Mouse (Mus musculus) kidney, embryonic 15.5 days (tissue): ENCODE measurements around the gene Cradd. TPM values are rescaled to one million over a fixed set of nuclear protein-coding genes. Genes with fewer than 3 reads are reported as not detected.

Experiments
- ATAC-seq: fragments of 200-750 bp; cut with Nextera tagmentation; replicated peaks from 2 replicates; pipeline ENCODE4 v1.8.0; 2017; ENCODE audit warnings: moderate TSS enrichment; ENCODE audit not compliant: low FRiP score
- H3K27ac ChIP-seq: fragments of 300-500 bp; sonication (generic); 2 replicates; pipeline ENCODE4 v1.5.1; 2015; ENCODE audit warnings: mild to moderate bottlenecking, inconsistent platforms
- H3K27me3 ChIP-seq: fragments of 300-500 bp; sonication (generic); 2 replicates; pipeline ENCODE4 v1.6.1; 2015; ENCODE audit warnings: inconsistent platforms
- H3K36me3 ChIP-seq: fragments of 300-500 bp; sonication (generic); 2 replicates; pipeline ENCODE4 v1.6.1; 2015; ENCODE audit warnings: inconsistent platforms
- H3K4me1 ChIP-seq: fragments of 300-500 bp; sonication (generic); 2 replicates; pipeline ENCODE4 v1.6.1; 2015; ENCODE audit warnings: inconsistent platforms
- H3K4me2 ChIP-seq: fragments of 300-500 bp; sonication (generic); 2 replicates; pipeline ENCODE4 v1.6.1; 2015; ENCODE audit warnings: moderate library complexity, mild to moderate bottlenecking, inconsistent platforms
- H3K4me3 ChIP-seq: fragments of 300-500 bp; sonication (generic); replicated peaks from 2 replicates; pipeline ENCODE4 v1.5.1; 2015; ENCODE audit warnings: mild to moderate bottlenecking, inconsistent platforms
- H3K9ac ChIP-seq: fragments of 300-500 bp; sonication (generic); 2 replicates; pipeline ENCODE4 v1.6.1; 2015; ENCODE audit warnings: mild to moderate bottlenecking, inconsistent platforms
- H3K9me3 ChIP-seq: fragments of 300-500 bp; sonication (generic); replicated peaks from 2 replicates; pipeline ENCODE4 v1.6.1; 2016; ENCODE audit warnings: inconsistent platforms
- WGBS: fragments of 180-500 bp; shearing (Covaris S2); methylation state at CpG from one replicate; pipeline ENCODE4 v1.1.7; 2015; ENCODE audit warnings: mixed read lengths; 5-methylcytosine and 5-hydroxymethylcytosine counted together
- polyA plus RNA-seq: library from polyadenylated mRNA; unstranded; fragments of >200 nt; fragmentation: Nextera tagmentation; extraction: Ambion mirVana; gene quantifications from 2 replicates; pipeline ENCODE4 v1.2.1, GENCODE M21; 2015

Cradd gene
- polyA plus RNA-seq, 1 experiment from 2014 or later = 9.3 TPM

DNA sequence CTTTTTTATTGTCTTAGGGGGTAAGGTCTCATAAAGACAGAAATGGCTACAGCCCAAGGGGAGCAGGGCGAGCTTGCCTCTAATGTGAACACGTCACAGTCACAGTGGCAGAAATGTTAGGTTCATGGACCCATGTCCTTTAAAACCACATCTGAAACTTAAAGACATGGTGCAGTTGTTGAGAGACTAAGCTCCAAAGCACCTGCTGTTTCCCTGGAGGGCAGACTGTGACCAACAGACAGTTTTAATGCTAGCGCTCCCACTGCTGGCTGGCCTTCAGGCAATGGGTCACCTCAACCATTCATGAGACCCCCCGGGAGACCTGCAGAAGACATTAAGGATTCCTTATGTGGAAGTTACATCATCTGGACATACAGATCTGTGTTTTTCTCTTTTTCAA is 141.5 kb downstream of the Cradd start:
- WGBS = 81% methylated on average over 4 of the region's 4 CpGs

DNA sequence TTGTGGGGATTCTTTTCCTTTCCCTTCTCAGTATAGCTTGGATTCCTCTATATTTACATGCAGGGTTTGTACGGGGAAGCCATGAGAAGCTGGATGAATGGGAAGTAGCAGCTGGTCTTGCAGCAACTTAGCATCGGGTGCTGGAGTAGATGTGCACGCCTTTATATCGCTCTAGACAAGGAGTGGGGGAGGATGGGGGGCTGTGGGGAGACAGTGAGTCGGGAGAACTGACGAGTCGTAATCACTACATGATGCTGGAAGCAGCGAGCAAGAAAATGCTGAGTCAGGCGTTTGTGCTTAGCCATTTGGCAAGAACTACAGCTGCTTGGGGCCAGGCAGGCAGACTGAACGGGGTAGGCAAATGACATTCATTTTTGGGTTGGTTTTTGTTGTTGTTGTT is 142.4 kb downstream of the Cradd start:
- H3K4me1 ChIP-seq = 0 out of 2 replicates have a peak, but pooled peaks cover 6% of the 10 kb centered on the region
- H3K36me3 ChIP-seq = no peaks in the 10 kb centered on the region
- WGBS = 59% methylated on average over 10 of the region's 10 CpGs
- no peak for ATAC-seq
- no peak overlapping the region for H3K9ac ChIP-seq
- no peaks in the 10 kb centered on the region for H3K9me3 ChIP-seq
- H3K27me3 ChIP-seq = no peaks in the 10 kb centered on the region
- no peak overlapping the region for H3K27ac ChIP-seq
- H3K4me3 ChIP-seq = no peak overlapping the region
- no peak overlapping the region for H3K4me2 ChIP-seq

More for the DNA sequence above, 141.5 kb downstream of the Cradd start:
- 0 out of 2 replicates have a peak, but pooled peaks cover 6% of the 10 kb centered on the region for H3K4me1 ChIP-seq
- H3K27ac ChIP-seq = no peak overlapping the region
- H3K27me3 ChIP-seq = no peaks in the 10 kb centered on the region
- H3K4me2 ChIP-seq = no peak overlapping the region
- H3K9me3 ChIP-seq = no peaks in the 10 kb centered on the region
- H3K4me3 ChIP-seq = no peak overlapping the region
- no peaks in the 10 kb centered on the region for H3K36me3 ChIP-seq
- ATAC-seq = no peak
- H3K9ac ChIP-seq = no peak overlapping the region

DNA sequence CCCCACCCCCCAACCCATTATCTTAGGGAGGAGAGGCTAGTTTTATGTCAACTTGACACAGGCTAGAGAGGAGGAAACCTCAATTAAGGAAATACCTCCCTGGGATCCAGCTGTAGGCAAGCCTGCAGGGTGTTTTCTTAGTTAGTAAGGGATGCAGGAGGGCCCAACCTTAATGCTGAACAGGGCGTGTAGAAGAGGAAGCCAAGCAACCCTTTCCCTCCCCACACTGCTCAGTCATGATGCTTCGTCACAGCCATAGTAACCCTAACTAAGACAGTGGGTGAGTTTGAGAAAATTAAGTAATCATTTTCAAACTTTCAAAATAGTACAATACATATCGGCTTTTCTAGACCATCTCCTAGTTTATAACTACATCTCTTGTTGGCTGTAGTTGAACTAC is 143.0 kb downstream of the Cradd start:
- ATAC-seq = no peak
- no peak overlapping the region for H3K9ac ChIP-seq
- H3K4me1 ChIP-seq = 0 out of 2 replicates have a peak, but pooled peaks cover 6% of the 10 kb centered on the region
- no peaks in the 10 kb centered on the region for H3K36me3 ChIP-seq
- H3K9me3 ChIP-seq = no peaks in the 10 kb centered on the region
- H3K4me2 ChIP-seq = no peak overlapping the region
- H3K4me3 ChIP-seq = no peak overlapping the region
- 66% methylated on average over 3 of the region's 3 CpGs for WGBS
- H3K27me3 ChIP-seq = no peaks in the 10 kb centered on the region
- no peak overlapping the region for H3K27ac ChIP-seq

DNA sequence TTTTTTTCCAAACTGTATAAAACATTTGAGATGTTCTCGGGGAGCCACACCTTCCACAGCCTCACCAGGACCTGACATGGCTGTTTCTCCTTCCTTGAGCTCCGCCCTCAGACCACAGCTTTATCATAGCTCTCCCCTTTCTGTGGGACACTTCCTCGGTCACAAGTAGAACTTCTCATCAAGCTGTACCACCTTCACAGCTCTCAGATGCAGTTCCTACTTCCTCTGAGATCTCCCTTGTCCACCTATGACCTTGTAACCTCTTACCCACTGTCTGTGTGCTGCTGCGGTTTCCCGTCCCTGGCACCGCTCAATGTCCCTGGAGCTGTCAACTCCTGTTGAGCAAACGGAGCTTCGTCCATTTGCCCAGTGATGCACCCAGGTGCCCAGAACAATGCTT is 143.8 kb downstream of the Cradd start:
- WGBS = 83% methylated on average over 8 of the region's 8 CpGs
- Histone ChIP-seq H3K27me3 (no peaks in the 10 kb centered on the region), H3K27ac (no peak overlapping the region), H3K36me3 (no peaks in the 10 kb centered on the region), H3K4me2 (no peak overlapping the region), H3K9ac (no peak overlapping the region), H3K9me3 (no peaks in the 10 kb centered on the region), H3K4me3 (no peak overlapping the region), H3K4me1 (peaks cover 12% of the 10 kb centered on the region)
- ATAC-seq = no peak

DNA sequence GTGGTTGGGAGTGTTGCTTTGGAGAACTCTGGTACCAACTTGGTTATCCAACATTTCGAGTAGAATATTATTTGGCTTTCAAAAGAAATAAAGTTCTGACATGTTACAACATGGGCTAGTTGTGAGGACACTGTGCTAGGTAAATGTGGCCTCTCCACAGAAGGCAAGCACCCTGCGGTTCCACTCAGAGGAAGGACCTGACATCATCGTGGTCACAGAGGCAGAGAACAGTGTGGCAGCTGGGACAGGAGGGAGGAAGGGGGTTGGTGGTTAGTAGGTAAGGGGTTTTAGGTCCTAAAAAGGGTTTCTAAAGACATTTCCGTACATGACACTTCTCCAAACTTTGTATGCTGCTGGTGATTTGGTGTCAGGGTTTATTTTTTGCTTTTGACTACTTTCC is 145.1 kb downstream of the Cradd start:
- H3K4me3 ChIP-seq = no peak overlapping the region
- no peak overlapping the region for H3K27ac ChIP-seq
- no peak overlapping the region for H3K4me2 ChIP-seq
- 0 out of 2 replicates have a peak, but pooled peaks cover 6% of the 10 kb centered on the region for H3K27me3 ChIP-seq
- 79% methylated on average over 4 of the region's 4 CpGs for WGBS
- H3K9ac ChIP-seq = no peak overlapping the region
- H3K9me3 ChIP-seq = no peaks in the 10 kb centered on the region
- no peak for ATAC-seq
- peaks cover 12% of the 10 kb centered on the region for H3K4me1 ChIP-seq
- H3K36me3 ChIP-seq = no peaks in the 10 kb centered on the region

DNA sequence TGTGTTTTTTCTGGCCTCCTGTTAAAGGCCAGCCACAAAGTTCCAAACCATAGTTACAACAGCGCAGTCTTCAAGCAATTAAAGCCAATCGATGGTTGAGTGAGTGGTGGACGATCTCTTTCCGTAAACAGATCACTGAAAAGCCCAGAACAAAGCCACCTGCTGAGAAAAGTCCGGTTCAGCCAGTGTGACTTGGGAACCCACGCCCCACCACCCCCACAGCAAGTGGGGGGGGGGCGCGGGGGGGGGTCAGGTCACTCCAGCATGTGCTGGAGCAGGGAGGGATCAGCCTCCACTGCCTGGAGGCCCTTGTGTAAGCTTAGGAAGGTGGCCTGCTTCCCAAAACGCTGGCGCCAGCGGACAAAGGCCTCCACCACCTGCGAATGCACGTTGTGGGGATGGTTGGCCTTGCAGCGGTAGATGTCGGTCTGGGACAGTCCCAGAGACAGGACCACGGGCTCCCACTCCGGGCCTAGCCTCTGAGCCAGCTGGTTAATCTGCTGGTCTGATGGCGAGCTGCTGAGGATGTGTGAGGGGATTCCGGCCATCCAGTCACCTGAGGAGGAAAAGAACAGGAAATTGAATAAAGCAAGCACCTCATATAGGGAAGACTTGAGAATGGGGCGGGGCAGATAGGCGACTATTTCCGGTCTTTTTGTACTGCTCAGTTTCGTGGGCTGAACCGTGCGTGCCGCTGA is 148.4 kb downstream of the Cradd start:
- H3K9me3 ChIP-seq = no peaks in the 10 kb centered on the region
- no peaks in the 10 kb centered on the region for H3K36me3 ChIP-seq
- ATAC-seq = no peak; the same call in 1 of the 2 replicates
- H3K4me3 ChIP-seq = no peak overlapping the region
- H3K27ac ChIP-seq = no peak overlapping the region
- H3K9ac ChIP-seq = no peak overlapping the region
- peaks cover 6% of the 10 kb centered on the region for H3K4me1 ChIP-seq
- 0 out of 2 replicates have a peak, but pooled peaks cover 6% of the 10 kb centered on the region for H3K27me3 ChIP-seq
- H3K4me2 ChIP-seq = no peak overlapping the region
- WGBS = 48% methylated on average over 26 of the region's 26 CpGs

DNA sequence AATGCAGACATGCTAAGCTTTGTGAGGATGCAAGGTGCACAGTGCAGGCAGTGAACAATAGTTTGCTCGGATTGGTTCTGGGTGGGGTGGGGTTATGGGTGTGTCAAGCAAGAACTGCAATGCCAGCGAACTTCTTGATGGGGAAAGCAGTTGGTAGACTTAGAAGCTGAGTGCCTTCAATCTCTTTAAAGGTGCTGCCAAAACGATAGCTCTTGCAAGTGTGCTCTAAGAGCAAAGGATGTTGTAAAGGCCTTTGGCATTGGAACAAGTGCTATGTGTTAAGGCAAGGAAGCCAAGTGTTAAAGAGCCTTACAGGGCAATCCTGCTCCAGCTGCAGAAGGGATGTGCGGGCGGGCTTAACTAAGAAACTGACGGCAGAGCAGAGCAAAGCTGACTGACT is 149.7 kb downstream of the Cradd start:
- no peak overlapping the region for H3K4me2 ChIP-seq
- no peak for ATAC-seq
- no peak overlapping the region for H3K9ac ChIP-seq
- no peak overlapping the region for H3K27ac ChIP-seq
- H3K4me1 ChIP-seq = peaks cover 6% of the 10 kb centered on the region
- H3K36me3 ChIP-seq = no peaks in the 10 kb centered on the region
- 67% methylated on average over 6 of the region's 6 CpGs for WGBS
- H3K27me3 ChIP-seq = 0 out of 2 replicates have a peak, but pooled peaks cover 6% of the 10 kb centered on the region
- H3K9me3 ChIP-seq = no peaks in the 10 kb centered on the region
- H3K4me3 ChIP-seq = no peak overlapping the region

DNA sequence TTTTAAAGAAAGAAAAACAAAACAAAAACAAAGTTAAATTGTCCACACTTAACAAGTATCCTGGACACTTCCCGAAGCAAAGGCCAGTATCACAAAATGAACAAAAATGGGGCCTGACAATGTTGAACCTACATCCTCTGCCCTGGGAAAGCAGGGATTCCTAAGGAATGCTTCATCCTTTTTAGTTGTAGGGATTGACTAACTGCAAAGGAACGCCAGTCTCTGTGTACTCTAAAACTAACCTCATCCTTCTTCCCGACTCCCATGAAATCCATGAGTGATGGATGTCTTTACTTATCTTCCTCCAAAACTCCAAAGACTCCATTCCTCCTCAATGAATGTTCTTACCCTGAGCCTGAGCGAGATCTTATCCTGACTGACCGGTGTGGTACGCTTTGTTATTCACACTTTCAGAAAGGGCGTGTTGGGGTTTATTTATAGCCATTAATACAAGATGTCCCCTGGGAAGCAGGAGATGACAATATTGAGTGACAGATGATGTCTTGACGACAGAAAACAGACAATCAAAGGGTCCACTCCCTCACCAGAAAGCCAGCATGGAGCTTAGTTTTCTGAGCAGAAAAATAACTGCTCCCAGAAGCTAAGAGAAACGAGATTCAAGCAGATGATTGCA is 153.1 kb downstream of the Cradd start:
- 0 out of 2 replicates have a peak, but pooled peaks cover 6% of the 10 kb centered on the region for H3K27me3 ChIP-seq
- 76% methylated on average over 9 of the region's 9 CpGs for WGBS
- no peak overlapping the region for H3K27ac ChIP-seq
- no peak overlapping the region for H3K9ac ChIP-seq
- 0 out of 2 replicates have a peak, but pooled peaks cover 2% of the 10 kb centered on the region for H3K9me3 ChIP-seq
- H3K4me3 ChIP-seq = no peak overlapping the region
- no peak overlapping the region for H3K4me2 ChIP-seq
- H3K36me3 ChIP-seq = no peaks in the 10 kb centered on the region
- no peak for ATAC-seq
- peaks cover 6% of the 10 kb centered on the region for H3K4me1 ChIP-seq

DNA sequence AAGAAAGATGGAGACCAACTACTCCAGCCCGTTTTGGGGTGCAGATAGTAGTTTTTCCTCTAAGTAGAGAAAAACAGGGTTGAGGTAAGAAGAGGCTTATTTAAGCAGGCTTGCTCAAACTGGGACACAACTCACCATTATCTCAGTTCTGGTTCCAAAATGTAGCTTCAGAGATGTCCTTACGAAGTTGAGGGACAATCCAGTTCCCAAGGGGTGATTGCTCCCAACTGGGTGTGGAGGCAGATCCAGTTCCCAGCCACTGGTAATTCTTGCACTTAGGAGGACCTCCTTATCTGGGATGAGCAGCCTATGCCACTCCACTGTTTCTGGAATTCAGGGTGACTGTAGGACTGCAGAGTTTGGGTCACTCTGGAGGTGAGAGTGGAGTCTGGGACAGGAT is 159.0 kb downstream of the Cradd start:
- Histone ChIP-seq H3K9me3 (0 out of 2 replicates have a peak, but pooled peaks cover 2% of the 10 kb centered on the region), H3K27ac (no peak overlapping the region), H3K4me1 (peaks cover 13% of the 10 kb centered on the region), H3K9ac (no peak overlapping the region), H3K36me3 (no peaks in the 10 kb centered on the region), H3K27me3 (no peaks in the 10 kb centered on the region), H3K4me2 (no peak overlapping the region), H3K4me3 (no peak overlapping the region)
- 85% methylated on average over 2 of the region's 2 CpGs for WGBS
- no peak for ATAC-seq

DNA sequence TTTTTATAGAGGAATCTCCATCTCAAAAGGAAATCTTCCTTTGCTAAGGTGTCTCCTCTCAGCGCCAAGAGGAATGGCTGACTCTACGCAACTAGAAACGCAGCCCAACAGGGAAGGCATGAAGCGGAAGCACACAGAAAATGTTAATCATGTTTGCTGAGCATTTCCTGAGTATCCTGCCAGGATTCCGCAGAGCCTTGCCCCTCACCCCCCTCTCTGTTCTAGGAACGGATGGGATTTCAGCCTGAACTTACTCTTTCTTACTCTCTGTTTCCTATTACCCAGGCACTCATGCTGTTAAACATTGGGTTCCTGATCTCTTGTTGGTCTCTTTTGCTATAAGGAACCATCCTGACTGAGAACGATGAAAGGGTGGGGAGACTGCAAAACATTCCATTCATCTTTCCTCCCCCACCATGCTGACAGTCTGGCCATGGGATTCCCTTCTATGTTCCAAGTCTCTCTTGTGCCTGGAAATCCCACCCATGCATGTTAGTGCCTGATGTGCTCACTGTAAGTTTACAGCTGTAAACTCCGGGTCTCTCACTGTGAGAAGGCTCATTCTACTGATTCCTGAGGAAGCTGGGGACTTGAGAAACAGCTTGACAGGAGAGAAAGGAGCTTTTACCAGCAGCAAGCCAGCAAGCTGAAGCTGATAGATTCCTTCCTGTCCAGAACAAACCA is 161.1 kb downstream of the Cradd start:
- Histone ChIP-seq H3K9ac (no peak overlapping the region), H3K9me3 (0 out of 2 replicates have a peak, but pooled peaks cover 2% of the 10 kb centered on the region), H3K27me3 (no peaks in the 10 kb centered on the region), H3K36me3 (no peaks in the 10 kb centered on the region), H3K4me2 (no peak overlapping the region), H3K4me3 (no peak overlapping the region), H3K27ac (peak overlapping the region; percentile 68), H3K4me1 (peaks cover 13% of the 10 kb centered on the region)
- ATAC-seq = no peak; the same call in 1 of the 2 replicates
- 44% methylated on average over 8 of the region's 8 CpGs for WGBS

DNA sequence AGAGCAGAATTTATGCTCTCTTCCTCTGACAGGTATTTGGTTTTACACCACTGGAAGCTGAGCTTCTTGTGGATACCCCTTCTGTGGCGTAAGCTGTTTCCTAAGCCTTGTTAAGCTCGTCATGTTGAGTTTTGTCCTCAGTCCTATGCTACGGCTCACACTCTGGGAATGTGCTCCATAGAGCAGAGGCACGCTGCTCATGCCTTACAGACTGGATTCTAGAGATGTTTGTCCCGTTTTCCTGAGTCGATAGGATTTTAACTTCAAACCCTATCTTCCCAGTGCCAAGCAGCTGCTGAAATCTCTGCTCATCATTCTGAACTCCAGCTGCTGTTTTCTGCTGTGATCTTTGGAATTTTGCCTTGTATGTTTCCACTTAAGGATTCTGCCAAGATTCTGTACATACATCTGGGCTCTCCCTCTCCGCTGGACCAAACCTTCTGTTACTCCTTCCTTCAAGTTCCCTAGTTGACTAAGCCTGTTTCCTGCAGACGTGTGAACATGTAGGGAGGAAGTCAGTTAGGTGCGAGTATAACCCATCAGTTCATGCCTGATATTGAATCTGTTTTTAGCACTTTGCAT is 164.2 kb downstream of the Cradd start:
- 71% methylated on average over 9 of the region's 9 CpGs for WGBS
- Histone ChIP-seq H3K36me3 (no peaks in the 10 kb centered on the region), H3K4me3 (no peak overlapping the region), H3K27ac (no peak overlapping the region), H3K4me1 (peaks cover 13% of the 10 kb centered on the region), H3K27me3 (no peaks in the 10 kb centered on the region), H3K9me3 (no peaks in the 10 kb centered on the region), H3K4me2 (no peak overlapping the region), H3K9ac (no peak overlapping the region)
- ATAC-seq = no peak

DNA sequence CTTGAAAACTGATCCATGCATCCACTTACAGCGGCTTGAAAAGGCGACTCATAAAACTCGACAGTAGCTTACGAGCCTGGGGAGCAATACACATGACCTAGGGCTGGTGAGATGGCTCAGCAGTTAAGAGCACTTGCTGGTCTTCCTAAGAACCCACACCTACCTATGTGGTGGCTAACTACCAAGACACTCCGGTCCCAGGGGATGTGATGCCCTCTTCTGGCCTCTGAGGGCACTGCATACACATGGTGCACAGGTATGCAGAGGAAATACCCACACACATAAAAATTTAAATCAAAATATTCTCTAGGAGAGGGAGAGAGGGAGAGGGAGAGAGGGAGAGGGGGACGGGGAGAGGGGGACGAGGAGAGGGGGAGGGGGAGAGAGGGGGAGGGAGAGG is 167.5 kb downstream of the Cradd start:
- Histone ChIP-seq H3K4me1 (peaks cover 6% of the 10 kb centered on the region; the same call in 1 of the 2 replicates), H3K27me3 (no peaks in the 10 kb centered on the region), H3K4me3 (no peak overlapping the region), H3K27ac (no peak overlapping the region), H3K36me3 (no peaks in the 10 kb centered on the region), H3K9ac (no peak overlapping the region), H3K9me3 (no peaks in the 10 kb centered on the region), H3K4me2 (no peak overlapping the region)
- WGBS = 81% methylated on average over 5 of the region's 7 CpGs
- ATAC-seq = no peak
